Mouse (Mus musculus) gastrocnemius, postnatal 25 days (tissue): Measurements from ENCODE around the gene Uaca. TPM values are rescaled to one million over a fixed set of nuclear protein-coding genes. Genes with fewer than 3 reads are reported as not detected.
A peak's percentile ranks its signal among the peaks of the same experiment; 100 is the strongest.
"Not testable (repeated sequence)": the region's sequence is repeated elsewhere in the genome, so short reads cannot be mapped to it uniquely, and the experiment has no call there.

Experiments
- DNase-seq: peaks from one replicate; pipeline ENCODE4 v3.0.0; 2022
- total RNA-seq, 2 experiments: library from RNA; stranded (reverse); gene quantifications; 1 replicate in 1 of 2; 2 replicates in 1 of 2; pipeline ENCODE4 v1.2.3; 2021

Uaca gene
- total RNA-seq, 2 experiments from 2014 or later: 65.4 to 107 TPM

- DNase-seq: peak; percentile 41
These were observed 554 bp downstream of the Uaca start for GRCm38 (mm10) chr9:60794841-60795351.

- no peak for DNase-seq
These were observed 1.7 kb downstream of the Uaca start for GRCm38 (mm10) chr9:60796076-60796475.

GRCm38 (mm10) chr9:60797126-60797525 is 2.8 kb downstream of the Uaca start:
- no peak for DNase-seq

- no peak for DNase-seq
These were observed 4.7 kb downstream of the Uaca start for GRCm38 (mm10) chr9:60799061-60799460.

GRCm38 (mm10) chr9:60800663-60801382 is 6.5 kb downstream of the Uaca start:
- no peak for DNase-seq

- no peak for DNase-seq
These were observed 7.4 kb downstream of the Uaca start for GRCm38 (mm10) chr9:60801746-60802145.

- DNase-seq: no peak
These were observed 8.0 kb downstream of the Uaca start for GRCm38 (mm10) chr9:60802341-60802740.

GRCm38 (mm10) chr9:60806021-60806420 is 11.7 kb downstream of the Uaca start:
- no peak for DNase-seq

GRCm38 (mm10) chr9:60807996-60808395 is 13.7 kb downstream of the Uaca start:
- DNase-seq: no peak

GRCm38 (mm10) chr9:60813139-60813880 is 19.0 kb downstream of the Uaca start:
- DNase-seq: peak; percentile 35

- DNase-seq: no peak
These were observed 21.2 kb downstream of the Uaca start for GRCm38 (mm10) chr9:60815502-60815901.

GRCm38 (mm10) chr9:60817585-60817984 is 23.2 kb downstream of the Uaca start:
- no peak for DNase-seq

- DNase-seq: not testable (repeated sequence)
These were observed 24.2 kb downstream of the Uaca start for GRCm38 (mm10) chr9:60818582-60818981.

- DNase-seq: no peak
These were observed 25.0 kb downstream of the Uaca start for GRCm38 (mm10) chr9:60819340-60819739.

GRCm38 (mm10) chr9:60821501-60821900 is 27.2 kb downstream of the Uaca start:
- no peak for DNase-seq

GRCm38 (mm10) chr9:60822681-60823080 is 28.3 kb downstream of the Uaca start:
- DNase-seq: no peak

GRCm38 (mm10) chr9:60825506-60825905 is 31.2 kb downstream of the Uaca start:
- DNase-seq: peak; percentile 39

GRCm38 (mm10) chr9:60826759-60827158 is 32.4 kb downstream of the Uaca start:
- DNase-seq: no peak

- no peak for DNase-seq
These were observed 33.9 kb downstream of the Uaca start for GRCm38 (mm10) chr9:60828196-60828595.

- no peak for DNase-seq
These were observed 35.3 kb downstream of the Uaca start for GRCm38 (mm10) chr9:60829610-60830009.

- no peak for DNase-seq
These were observed 35.7 kb downstream of the Uaca start for GRCm38 (mm10) chr9:60830079-60830478.

- DNase-seq: no peak
These were observed 37.9 kb downstream of the Uaca start for GRCm38 (mm10) chr9:60832233-60832632.

GRCm38 (mm10) chr9:60836151-60836550 is 41.8 kb downstream of the Uaca start:
- no peak for DNase-seq

GRCm38 (mm10) chr9:60837078-60837448 is 42.7 kb downstream of the Uaca start:
- DNase-seq: no peak
